Mouse (Mus musculus) forebrain, embryonic 15.5 days (tissue): ENCODE measurements at regions not wholly inside any gene's neighbourhood (a gene's known extent, or its start where the extent isn't known, plus 50 kb on each side); places are given as distances from the start of the nearest gene placed in this dataset.

Experiments used
- ATAC-seq: fragments of 200-750 bp; cut with Nextera tagmentation; replicated peaks from 2 replicates; pipeline ENCODE4 v1.8.0; 2017; ENCODE audit warnings: mild to moderate bottlenecking, moderate TSS enrichment, moderate library complexity
- H3K27ac ChIP-seq: fragments of 300-500 bp; sonication (generic); replicated peaks from 2 replicates; pipeline ENCODE4 v1.5.1; 2015; ENCODE audit warnings: mild to moderate bottlenecking, inconsistent platforms
- H3K27me3 ChIP-seq: fragments of 300-500 bp; sonication (generic); 2 replicates; pipeline ENCODE4 v1.6.1; 2015; ENCODE audit warnings: inconsistent platforms
- H3K36me3 ChIP-seq: fragments of 300-500 bp; sonication (generic); 2 replicates; pipeline ENCODE4 v1.6.1; 2015; ENCODE audit warnings: mild to moderate bottlenecking, inconsistent platforms
- H3K4me1 ChIP-seq: fragments of 300-500 bp; sonication (generic); 2 replicates; pipeline ENCODE4 v1.6.1; 2015; ENCODE audit warnings: inconsistent platforms
- H3K4me2 ChIP-seq: fragments of 300-500 bp; sonication (generic); replicated peaks from 2 replicates; pipeline ENCODE4 v1.6.1; 2015; ENCODE audit warnings: mild to moderate bottlenecking, inconsistent platforms
- H3K4me3 ChIP-seq: fragments of 300-500 bp; sonication (generic); 2 replicates; pipeline ENCODE4 v1.5.1; 2015; ENCODE audit warnings: mild to moderate bottlenecking, inconsistent platforms
- H3K9ac ChIP-seq: fragments of 300-500 bp; sonication (generic); replicated peaks from 2 replicates; pipeline ENCODE4 v1.6.1; 2015; ENCODE audit warnings: mild to moderate bottlenecking, inconsistent platforms
- H3K9me3 ChIP-seq: fragments of 300-500 bp; sonication (generic); 2 replicates; pipeline ENCODE4 v1.6.1; 2016; ENCODE audit warnings: inconsistent platforms
- WGBS: fragments of 180-500 bp; shearing (Covaris S2); methylation state at CpG from one replicate; pipeline ENCODE4 v1.1.7; 2015; ENCODE audit warnings: mixed read lengths; 5-methylcytosine and 5-hydroxymethylcytosine counted together

GRCm38 (mm10) chr10:37321171-37321570 is 182.5 kb upstream of the Marcks start:
- Histone ChIP-seq H3K9ac (no peak overlapping the region), H3K4me1 (no peaks in the 10 kb centered on the region), H3K9me3 (no peaks in the 10 kb centered on the region), H3K27ac (no peak overlapping the region), H3K4me3 (no peak overlapping the region), H3K36me3 (no peaks in the 10 kb centered on the region), H3K4me2 (no peak overlapping the region), H3K27me3 (no peaks in the 10 kb centered on the region)
- 77% methylated on average over 3 of the region's 3 CpGs for WGBS
- ATAC-seq, result no peak

- no peaks in the 10 kb centered on the region for H3K27me3 ChIP-seq
- H3K36me3 ChIP-seq, result no peaks in the 10 kb centered on the region
- no peak overlapping the region for H3K9ac ChIP-seq
- no peak for ATAC-seq
- H3K9me3 ChIP-seq, result no peaks in the 10 kb centered on the region
- WGBS, result 95% methylated on average over 8 of the region's 8 CpGs
- no peak overlapping the region for H3K27ac ChIP-seq
- H3K4me3 ChIP-seq, result no peak overlapping the region
- H3K4me1 ChIP-seq, result peaks cover 3% of the 10 kb centered on the region; the same call in 1 of the 2 replicates
- H3K4me2 ChIP-seq, result no peak overlapping the region
Measured at GRCm38 (mm10) chr10:37319746-37320430, 181.2 kb upstream of the Marcks start.

- Histone ChIP-seq H3K4me3 (no peak overlapping the region), H3K36me3 (no peaks in the 10 kb centered on the region), H3K9ac (no peak overlapping the region), H3K4me2 (no peak overlapping the region), H3K27ac (no peak overlapping the region), H3K9me3 (no peaks in the 10 kb centered on the region), H3K4me1 (peaks cover 7% of the 10 kb centered on the region), H3K27me3 (no peaks in the 10 kb centered on the region)
- no peak for ATAC-seq
- WGBS, result 88% methylated on average over 3 of the region's 3 CpGs
Measured at GRCm38 (mm10) chr10:37316701-37317100, 178.0 kb upstream of the Marcks start.

GRCm38 (mm10) chr10:37315804-37316203 is 177.1 kb upstream of the Marcks start:
- Histone ChIP-seq H3K27me3 (no peaks in the 10 kb centered on the region), H3K9ac (no peak overlapping the region), H3K4me1 (peaks cover 7% of the 10 kb centered on the region), H3K4me2 (no peak overlapping the region), H3K27ac (no peak overlapping the region), H3K9me3 (no peaks in the 10 kb centered on the region), H3K36me3 (no peaks in the 10 kb centered on the region), H3K4me3 (no peak overlapping the region)
- 94% methylated on average over 1 of the region's 1 CpGs for WGBS
- ATAC-seq, result no peak

- Histone ChIP-seq H3K27ac (no peak overlapping the region), H3K27me3 (no peaks in the 10 kb centered on the region), H3K9ac (no peak overlapping the region), H3K4me1 (peaks cover 7% of the 10 kb centered on the region), H3K4me2 (no peak overlapping the region), H3K9me3 (no peaks in the 10 kb centered on the region), H3K4me3 (no peak overlapping the region), H3K36me3 (no peaks in the 10 kb centered on the region)
- peak; percentile 94 for ATAC-seq
- WGBS, result 36% methylated on average over 5 of the region's 5 CpGs
Measured at GRCm38 (mm10) chr10:37314746-37315430, 176.2 kb upstream of the Marcks start.

- Histone ChIP-seq H3K4me2 (no peak overlapping the region), H3K27me3 (no peaks in the 10 kb centered on the region), H3K9me3 (no peaks in the 10 kb centered on the region), H3K27ac (no peak overlapping the region), H3K4me3 (no peak overlapping the region), H3K36me3 (no peaks in the 10 kb centered on the region), H3K9ac (no peak overlapping the region), H3K4me1 (peaks cover 7% of the 10 kb centered on the region)
- ATAC-seq, result no peak
Measured at GRCm38 (mm10) chr10:37313461-37313860, 174.7 kb upstream of the Marcks start.

- ATAC-seq, result no peak
- Histone ChIP-seq H3K27me3 (no peaks in the 10 kb centered on the region), H3K4me2 (no peak overlapping the region), H3K9ac (no peak overlapping the region), H3K9me3 (no peaks in the 10 kb centered on the region), H3K4me1 (peaks cover 7% of the 10 kb centered on the region), H3K4me3 (no peak overlapping the region), H3K27ac (no peak overlapping the region), H3K36me3 (no peaks in the 10 kb centered on the region)
- 87% methylated on average over 2 of the region's 2 CpGs for WGBS
Measured at GRCm38 (mm10) chr10:37310266-37310945, 171.7 kb upstream of the Marcks start.

- Histone ChIP-seq H3K9me3 (no peaks in the 10 kb centered on the region), H3K4me2 (no peak overlapping the region), H3K27me3 (no peaks in the 10 kb centered on the region), H3K4me1 (peaks cover 4% of the 10 kb centered on the region; the same call in 1 of the 2 replicates), H3K27ac (no peak overlapping the region), H3K36me3 (no peaks in the 10 kb centered on the region), H3K4me3 (no peak overlapping the region), H3K9ac (no peak overlapping the region)
- WGBS, result 51% methylated on average over 2 of the region's 2 CpGs
- ATAC-seq, result no peak
Measured at GRCm38 (mm10) chr10:37304656-37305055, 165.9 kb upstream of the Marcks start.

GRCm38 (mm10) chr10:37300181-37300889 is 161.6 kb upstream of the Marcks start:
- H3K36me3 ChIP-seq, result no peaks in the 10 kb centered on the region
- H3K4me3 ChIP-seq, result no peak overlapping the region
- no peak overlapping the region for H3K4me2 ChIP-seq
- H3K27me3 ChIP-seq, result no peaks in the 10 kb centered on the region
- WGBS, result 69% methylated on average over 5 of the region's 5 CpGs
- no peak overlapping the region for H3K27ac ChIP-seq
- peaks cover 4% of the 10 kb centered on the region; the same call in 1 of the 2 replicates for H3K4me1 ChIP-seq
- no peaks in the 10 kb centered on the region for H3K9me3 ChIP-seq
- peak; percentile 82 for ATAC-seq
- no peak overlapping the region for H3K9ac ChIP-seq

- no peaks in the 10 kb centered on the region for H3K36me3 ChIP-seq
- no peaks in the 10 kb centered on the region for H3K27me3 ChIP-seq
- H3K4me1 ChIP-seq, result peaks cover 4% of the 10 kb centered on the region; the same call in 1 of the 2 replicates
- H3K27ac ChIP-seq, result no peak overlapping the region
- H3K4me2 ChIP-seq, result no peak overlapping the region
- H3K9me3 ChIP-seq, result no peaks in the 10 kb centered on the region
- no peak overlapping the region for H3K4me3 ChIP-seq
- H3K9ac ChIP-seq, result no peak overlapping the region
- no peak for ATAC-seq
- WGBS, result 75% methylated on average over 4 of the region's 4 CpGs
Measured at GRCm38 (mm10) chr10:37298689-37299421, 160.1 kb upstream of the Marcks start.

- Histone ChIP-seq H3K9ac (no peak overlapping the region), H3K36me3 (no peaks in the 10 kb centered on the region), H3K27ac (no peak overlapping the region), H3K9me3 (no peaks in the 10 kb centered on the region), H3K4me3 (no peak overlapping the region), H3K4me2 (no peak overlapping the region), H3K4me1 (no peaks in the 10 kb centered on the region), H3K27me3 (no peaks in the 10 kb centered on the region)
- ATAC-seq, result no peak
Measured at GRCm38 (mm10) chr10:37294231-37294630, 155.5 kb upstream of the Marcks start.
